Mouse (Mus musculus) MEL (cell line): ENCODE data around the gene Wdr64. TPM values are rescaled to one million over a fixed set of nuclear protein-coding genes. Genes with fewer than 3 reads are reported as not detected.

ENCODE experiments used
- DNase-seq: peaks from one replicate; pipeline ENCODE4 v3.0.0; 2011; ENCODE audit warnings: low read depth, low spot score
- H3K27ac ChIP-seq: 2 replicates; pipeline ENCODE4 v1.5.1; 2012; ENCODE audit warnings: low read depth, mild to moderate bottlenecking, control low read depth, low read length, moderate library complexity; ENCODE audit not compliant: control insufficient read depth
- H3K27me3 ChIP-seq, 2 experiments: fragments of 150-350 bp in 1 of 2; sonication (generic) in 1 of 2; 2 replicates each; pipeline ENCODE4 v1.6.1; 2012; ENCODE audit warnings: low read length in 2 of 2, mild to moderate bottlenecking in 2 of 2, improper control_type of control experiment in 1 of 2, moderate library complexity in 1 of 2; ENCODE audit not compliant: insufficient read depth in 2 of 2, control insufficient read depth in 1 of 2
- H3K36me3 ChIP-seq, 2 experiments: 2 replicates each; pipeline ENCODE4 v1.6.1; 2012 to 2014; ENCODE audit warnings: low read length in 2 of 2, improper control_type of control experiment in 1 of 2, inconsistent platforms in 1 of 2, mild to moderate bottlenecking in 1 of 2; ENCODE audit not compliant: insufficient read depth in 2 of 2, control insufficient read depth in 1 of 2
- H3K4me1 ChIP-seq, 2 experiments: fragments of 150-350 bp in 1 of 2; sonication (generic) in 1 of 2; 2 replicates each; pipeline ENCODE4 v1.6.1; 2012; ENCODE audit warnings: low read length in 2 of 2, improper control_type of control experiment in 1 of 2, mild to moderate bottlenecking in 1 of 2; ENCODE audit not compliant: insufficient read depth in 2 of 2, control insufficient read depth in 1 of 2
- H3K4me3 ChIP-seq, 2 experiments: fragments of 150-350 bp in 1 of 2; sonication (generic) in 1 of 2; 2 replicates each; pipeline ENCODE4 v1.5.1; 2012; ENCODE audit warnings: low read depth in 2 of 2, low read length in 2 of 2, mild to moderate bottlenecking in 2 of 2, moderate library complexity in 2 of 2, control low read depth in 1 of 2, improper control_type of control experiment in 1 of 2; ENCODE audit not compliant: control insufficient read depth in 1 of 2, insufficient read depth in 1 of 2
- H3K79me2 ChIP-seq: 2 replicates; pipeline ENCODE4 v1.6.1; 2012; ENCODE audit warnings: mild to moderate bottlenecking, low read length, moderate library complexity; ENCODE audit not compliant: control insufficient read depth, poor library complexity, insufficient read depth
- H3K9ac ChIP-seq: 2 replicates; pipeline ENCODE4 v1.6.1; 2012; ENCODE audit warnings: low read depth, mild to moderate bottlenecking, control low read depth, low read length, moderate library complexity; ENCODE audit not compliant: control insufficient read depth, poor library complexity, severe bottlenecking
- H3K9me3 ChIP-seq: fragments of 150-350 bp; sonication (generic); replicated peaks from 2 replicates; pipeline ENCODE4 v1.6.1; 2012; ENCODE audit warnings: mild to moderate bottlenecking, low read length, improper control_type of control experiment, moderate library complexity; ENCODE audit not compliant: insufficient read depth
- BHLHE40 ChIP-seq: IDR thresholded peaks from 2 replicates; pipeline ENCODE4 v1.6.1; 2012; ENCODE audit warnings: low read depth, mild to moderate bottlenecking, inconsistent platforms, low read length, improper control_type of control experiment, borderline replicate concordance
- CHD2 ChIP-seq: IDR thresholded peaks from 2 replicates; pipeline ENCODE4 v1.6.1; 2011; ENCODE audit warnings: low read length, improper control_type of control experiment
- E2F4 ChIP-seq: IDR thresholded peaks from 2 replicates; pipeline ENCODE4 v1.6.1; 2011; ENCODE audit warnings: low read depth, low read length, improper control_type of control experiment, borderline replicate concordance
- GATA1 ChIP-seq: IDR thresholded peaks from 2 replicates; pipeline ENCODE4 v1.6.1; 2011; ENCODE audit warnings: low read depth, low read length, improper control_type of control experiment
- HCFC1 ChIP-seq: IDR thresholded peaks from 2 replicates; pipeline ENCODE4 v1.6.1; 2012; ENCODE audit warnings: low read depth, mild to moderate bottlenecking, inconsistent platforms, low read length, improper control_type of control experiment, moderate library complexity
- KAT2A ChIP-seq: conservative IDR thresholded peaks from 2 replicates; pipeline ENCODE4 v1.6.1; 2012; ENCODE audit warnings: low read depth, low read length, improper control_type of control experiment, inconsistent platforms
- MAX ChIP-seq: IDR thresholded peaks from 2 replicates; pipeline ENCODE4 v1.6.1; 2011; ENCODE audit warnings: low read length, improper control_type of control experiment
- MXI1 ChIP-seq: IDR thresholded peaks from 2 replicates; pipeline ENCODE4 v1.6.1; 2011; ENCODE audit warnings: mild to moderate bottlenecking, low read depth, low read length, improper control_type of control experiment
- MYB ChIP-seq: IDR thresholded peaks from 2 replicates; pipeline ENCODE4 v1.6.1; 2011; ENCODE audit warnings: mild to moderate bottlenecking, low read depth, low read length, improper control_type of control experiment
- MYC ChIP-seq: IDR thresholded peaks from 2 replicates; pipeline ENCODE4 v1.6.1; 2011; ENCODE audit warnings: low read depth, mild to moderate bottlenecking, low read length, improper control_type of control experiment, moderate library complexity
- NELFE ChIP-seq: IDR thresholded peaks from 2 replicates; pipeline ENCODE4 v1.6.1; 2011; ENCODE audit warnings: low read depth, low read length, improper control_type of control experiment
- POLR2A ChIP-seq, 2 experiments: IDR thresholded peaks; 2 replicates each; pipeline ENCODE4 v1.6.1; 2011 to 2012; ENCODE audit warnings: low read length in 2 of 2, mild to moderate bottlenecking in 2 of 2, control low read depth in 1 of 2, improper control_type of control experiment in 1 of 2, low read depth in 1 of 2, moderate library complexity in 1 of 2; ENCODE audit not compliant: control insufficient read depth in 1 of 2, insufficient read depth in 1 of 2, poor library complexity in 1 of 2
- POLR2AphosphoS2 ChIP-seq: IDR thresholded peaks from 2 replicates; pipeline ENCODE4 v1.6.1; 2011; ENCODE audit warnings: low read length, improper control_type of control experiment
- POLR2AphosphoS5 ChIP-seq: IDR thresholded peaks from 2 replicates; pipeline ENCODE4 v1.6.1; 2012; ENCODE audit warnings: low read depth, borderline replicate concordance, mild to moderate bottlenecking, inconsistent platforms, low read length, moderate library complexity, mixed read lengths
- RAD21 ChIP-seq: IDR thresholded peaks from 2 replicates; pipeline ENCODE4 v1.6.1; 2011; ENCODE audit warnings: mild to moderate bottlenecking, low read depth, low read length, improper control_type of control experiment
- RCOR1 ChIP-seq: IDR thresholded peaks from 2 replicates; pipeline ENCODE4 v1.6.1; 2012; ENCODE audit warnings: low read depth, mild to moderate bottlenecking, inconsistent platforms, low read length, improper control_type of control experiment
- SMC3 ChIP-seq: IDR thresholded peaks from 2 replicates; pipeline ENCODE4 v1.6.1; 2011; ENCODE audit warnings: low read depth, low read length, improper control_type of control experiment
- TCF12 ChIP-seq: IDR thresholded peaks from 2 replicates; pipeline ENCODE4 v1.6.1; 2014; ENCODE audit warnings: low read depth, mild to moderate bottlenecking, inconsistent platforms, low read length, improper control_type of control experiment, moderate library complexity
- UBTF ChIP-seq: IDR thresholded peaks from 2 replicates; pipeline ENCODE4 v1.6.1; 2012; ENCODE audit warnings: low read depth, mild to moderate bottlenecking, inconsistent platforms, low read length, improper control_type of control experiment, moderate library complexity, borderline replicate concordance; ENCODE audit not compliant: insufficient read depth
- USF1 ChIP-seq: IDR thresholded peaks from 2 replicates; pipeline ENCODE4 v1.6.1; 2014; ENCODE audit warnings: low read depth, mild to moderate bottlenecking, inconsistent platforms, low read length, improper control_type of control experiment, moderate library complexity
- USF2 ChIP-seq, 2 experiments: IDR thresholded peaks; 2 replicates each; pipeline ENCODE4 v1.6.1; 2011 to 2012; ENCODE audit warnings: improper control_type of control experiment in 2 of 2, low read length in 2 of 2, borderline replicate concordance in 1 of 2, inconsistent platforms in 1 of 2, low read depth in 1 of 2, mild to moderate bottlenecking in 1 of 2; ENCODE audit not compliant: insufficient read depth in 1 of 2
- ZC3H11A ChIP-seq: IDR thresholded peaks from 2 replicates; pipeline ENCODE4 v1.6.1; 2012; ENCODE audit warnings: low read depth, mild to moderate bottlenecking, inconsistent platforms, low read length, improper control_type of control experiment
- ZKSCAN1 ChIP-seq: IDR thresholded peaks from 2 replicates; pipeline ENCODE4 v1.6.1; 2012; ENCODE audit warnings: low read depth, mild to moderate bottlenecking, inconsistent platforms, low read length, improper control_type of control experiment, moderate library complexity
- ZMIZ1 ChIP-seq: IDR thresholded peaks from 2 replicates; pipeline ENCODE4 v1.6.1; 2012; ENCODE audit warnings: low read depth, mild to moderate bottlenecking, inconsistent platforms, low read length, improper control_type of control experiment, moderate library complexity
- polyA plus RNA-seq, 2 experiments: library from polyadenylated mRNA; stranded (reverse) in 1 of 2; unstranded in 1 of 2; fragments of >175 nt in 1 of 2; fragments of >200 nt in 1 of 2; gene quantifications; 2 replicates each; pipeline versions ENCODE4 v1.2.1 to v1.2.4; 2012; ENCODE audit warnings: low replicate concordance in 2 of 2, low read depth in 1 of 2; ENCODE audit not compliant: insufficient read length in 2 of 2, insufficient read depth in 1 of 2, missing spikeins in 1 of 2
- total RNA-seq: library from RNA; depleted of rRNA; stranded (reverse); fragments of 300-350 nt; gene quantifications from 2 replicates; pipeline ENCODE4 v1.2.3, GENCODE M21; 2012

Wdr64 gene
- total and polyA plus RNA-seq, 3 experiments: 0.31 TPM; not detected in 2

GRCm38 (mm10) chr1:175725771-175726170 lies 27.4 kb downstream of the Wdr64 start:
- DNase-seq: no peak
- no peak for TF ChIP-seq RAD21
- no peak for TF ChIP-seq POLR2A (IDR thresholded peaks at IDR 0.05; ENCODE audit: control insufficient read depth in 1 of 2, insufficient read depth in 1 of 2, low read depth in 1 of 2, low read length in 2 of 2, poor library complexity in 1 of 2)
- no peak for TF ChIP-seq MYB
- no peak for TF ChIP-seq POLR2AphosphoS2
- no peak for TF ChIP-seq ZMIZ1
- no peak for TF ChIP-seq CHD2
- TF ChIP-seq HCFC1: no peak
- no peak for TF ChIP-seq GATA1
- no peaks in the 10 kb centered on the region for H3K36me3 ChIP-seq
- H3K9me3 ChIP-seq: no peaks in the 10 kb centered on the region
- no peaks in the 10 kb centered on the region for H3K27me3 ChIP-seq
- H3K9ac ChIP-seq: no peak overlapping the region
- H3K27ac ChIP-seq: no peak overlapping the region
- H3K4me3 ChIP-seq: no peak overlapping the region
- no peaks in the 10 kb centered on the region for H3K4me1 ChIP-seq
- no peaks in the 10 kb centered on the region for H3K79me2 ChIP-seq

- TF ChIP-seq ZC3H11A (no peak), RCOR1 (no peak), BHLHE40 (no peak), TCF12 (no peak), E2F4 (no peak), USF2 (IDR thresholded peaks at IDR 0.05; ENCODE audit: borderline replicate concordance in 1 of 2, insufficient read depth in 1 of 2, low read depth in 1 of 2, low read length in 2 of 2) (no peak), HCFC1 (no peak), GATA1 (no peak), NELFE (no peak), ZKSCAN1 (no peak), MAX (no peak), MXI1 (no peak), USF1 (no peak), KAT2A (no peak), SMC3 (no peak), POLR2AphosphoS5 (no peak), MYB (no peak), UBTF (no peak), MYC (no peak)
- Histone ChIP-seq H3K36me3 (no peaks in the 10 kb centered on the region), H3K4me3 (no peak overlapping the region), H3K27me3 (no peaks in the 10 kb centered on the region), H3K4me1 (no peaks in the 10 kb centered on the region), H3K27ac (no peak overlapping the region), H3K9me3 (no peaks in the 10 kb centered on the region), H3K79me2 (no peaks in the 10 kb centered on the region), H3K9ac (no peak overlapping the region)
- no peak for DNase-seq
Measured at GRCm38 (mm10) chr1:175754576-175755364, 56.4 kb downstream of the Wdr64 start.
